Mouse (Mus musculus) gastrocnemius, postnatal 10 days (tissue): ENCODE results near the gene Cfap61. TPM values are rescaled to one million over a fixed set of nuclear protein-coding genes. Genes with fewer than 3 reads are reported as not detected.

Experiments
- DNase-seq: peaks from one replicate; pipeline ENCODE4 v3.0.0; 2021; ENCODE audit warnings: mixed read lengths
- total RNA-seq, 2 experiments: library from RNA; stranded (reverse); gene quantifications; 2 replicates each; pipeline ENCODE4 v1.2.3; 2021

Gene Cfap61
- total RNA-seq, 2 experiments from 2014 or later: 0.31 TPM; not detected in 1

GRCm38 (mm10) chr2:146221929-146222278 lies 287.3 kb downstream of the Cfap61 start:
- peak; percentile 16 for DNase-seq

DNA sequence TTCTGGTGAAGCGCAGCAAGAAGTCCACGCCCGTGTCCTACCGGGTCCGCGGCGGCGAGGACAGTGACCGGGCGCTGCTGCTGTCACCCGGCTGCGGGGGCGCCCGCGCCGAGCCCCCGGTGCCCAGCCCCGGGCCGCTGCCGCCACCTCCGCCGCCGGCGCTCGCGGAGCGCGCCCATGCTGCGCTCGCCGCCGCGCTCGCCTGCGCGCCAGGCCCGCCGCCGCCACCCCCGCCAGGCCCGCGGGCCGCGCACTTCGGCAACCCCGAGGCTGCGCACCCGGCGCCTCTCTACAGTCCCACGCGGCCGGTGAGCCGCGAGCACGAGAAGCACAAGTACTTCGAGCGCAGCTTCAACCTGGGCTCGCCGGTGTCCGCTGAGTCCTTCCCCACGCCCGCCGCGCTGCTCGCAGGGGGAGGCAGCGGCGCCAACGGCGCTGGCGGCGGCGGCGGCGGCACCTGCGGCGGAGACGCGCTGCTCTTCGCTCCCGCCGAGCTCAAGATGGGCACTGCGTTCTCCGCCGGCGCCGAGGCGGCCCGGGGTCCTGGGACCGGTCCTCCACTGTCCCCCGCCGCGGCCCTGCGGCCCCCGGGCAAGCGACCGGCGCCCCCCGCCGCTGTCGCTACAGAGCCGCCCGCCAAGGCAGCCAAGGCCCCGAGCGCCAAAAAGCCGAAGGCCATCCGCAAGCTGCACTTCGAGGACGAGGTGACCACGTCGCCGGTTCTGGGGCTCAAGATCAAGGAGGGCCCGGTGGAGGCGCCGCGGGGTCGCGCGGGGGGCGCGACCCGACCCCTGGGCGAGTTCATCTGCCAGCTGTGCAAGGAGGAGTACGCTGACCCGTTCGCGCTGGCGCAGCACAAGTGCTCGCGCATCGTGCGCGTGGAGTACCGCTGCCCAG lies 287.9 kb downstream of the Cfap61 start:
- peak; percentile 15 for DNase-seq

- peak; percentile 16 for DNase-seq
Observed at GRCm38 (mm10) chr2:146223176-146223905, 288.8 kb downstream of the Cfap61 start.

DNA sequence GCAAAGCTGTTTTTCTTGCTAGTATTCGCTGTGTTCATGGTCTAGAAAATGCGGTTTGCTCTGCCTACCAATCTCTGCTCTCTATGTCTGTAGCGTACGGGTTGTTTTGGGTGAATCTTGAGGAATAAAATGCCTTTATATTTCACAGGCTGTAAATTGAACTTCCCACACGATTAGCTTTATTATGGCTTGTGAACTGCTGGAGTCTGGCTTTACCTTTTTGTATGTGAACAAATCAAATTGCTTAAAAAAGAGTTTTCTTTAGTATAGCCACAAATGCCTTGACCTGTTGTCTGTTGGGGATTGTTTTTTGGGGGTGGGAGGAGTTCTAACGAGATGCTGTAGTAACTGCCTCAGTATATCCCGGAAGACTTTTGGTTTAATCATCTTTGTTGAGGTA lies 289.6 kb downstream of the Cfap61 start:
- no peak for DNase-seq

- DNase-seq: no peak
Observed at GRCm38 (mm10) chr2:146225818-146226217, 291.2 kb downstream of the Cfap61 start.

DNA sequence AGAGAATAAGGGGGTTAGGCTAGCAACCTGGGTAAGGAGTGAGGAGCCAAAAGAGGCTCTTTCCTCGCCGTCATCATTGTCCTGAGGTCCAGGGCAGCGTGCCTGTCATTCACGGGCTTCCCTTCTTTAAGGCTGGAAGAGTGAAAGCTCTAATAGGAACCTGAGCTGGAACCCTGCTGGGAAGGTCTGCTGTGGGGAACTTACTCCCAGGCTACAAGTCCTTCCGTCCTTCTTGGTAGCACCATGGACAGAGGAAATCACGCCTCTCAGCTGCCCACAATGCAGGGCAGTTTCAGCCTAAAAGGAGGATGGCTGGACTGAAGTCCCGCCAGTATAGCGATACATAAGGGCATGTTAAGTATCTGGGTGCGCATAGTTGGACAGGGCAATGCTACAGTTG lies 291.9 kb downstream of the Cfap61 start:
- peak; percentile 20 for DNase-seq

DNA sequence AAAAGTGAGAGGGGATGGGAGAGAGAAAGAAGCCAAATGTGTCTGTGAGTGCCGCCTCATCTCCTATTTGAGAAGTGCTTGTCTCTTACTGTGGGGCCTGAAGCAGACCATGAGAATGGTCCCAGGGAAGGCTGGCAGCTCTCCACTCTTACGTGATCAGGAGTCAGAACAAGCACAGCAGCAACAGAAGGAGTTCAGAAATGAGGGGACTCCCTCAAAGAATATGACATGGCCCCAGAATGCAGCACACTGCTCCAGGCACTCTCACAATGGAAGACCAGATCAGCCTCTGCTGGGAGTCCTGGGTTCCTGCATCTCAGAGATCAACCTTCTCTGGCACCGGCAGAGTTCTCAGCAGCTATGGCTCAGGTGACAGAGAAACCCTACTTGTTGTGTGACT lies 293.1 kb downstream of the Cfap61 start:
- DNase-seq: no peak

GRCm38 (mm10) chr2:146228435-146228834 lies 293.9 kb downstream of the Cfap61 start:
- DNase-seq: no peak

DNA sequence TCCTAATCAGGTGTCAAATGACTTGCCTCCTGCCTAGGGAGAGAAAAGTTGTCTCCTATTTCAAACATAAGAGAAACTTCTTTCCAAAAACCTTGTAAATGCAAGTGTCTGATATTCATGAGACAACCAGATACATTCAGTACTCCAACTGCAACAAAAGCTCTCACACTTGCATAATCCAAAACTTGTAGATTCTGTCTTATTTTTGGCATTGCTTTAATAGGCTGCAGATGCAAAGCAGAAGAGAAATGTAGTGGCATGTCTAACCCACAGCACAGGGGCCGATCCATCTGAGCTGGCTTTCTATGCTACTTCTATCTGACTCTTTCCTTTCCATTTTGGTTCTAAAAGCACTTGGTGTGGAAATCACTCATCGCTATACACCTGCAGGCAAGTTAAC lies 296.9 kb downstream of the Cfap61 start:
- no peak for DNase-seq

DNA sequence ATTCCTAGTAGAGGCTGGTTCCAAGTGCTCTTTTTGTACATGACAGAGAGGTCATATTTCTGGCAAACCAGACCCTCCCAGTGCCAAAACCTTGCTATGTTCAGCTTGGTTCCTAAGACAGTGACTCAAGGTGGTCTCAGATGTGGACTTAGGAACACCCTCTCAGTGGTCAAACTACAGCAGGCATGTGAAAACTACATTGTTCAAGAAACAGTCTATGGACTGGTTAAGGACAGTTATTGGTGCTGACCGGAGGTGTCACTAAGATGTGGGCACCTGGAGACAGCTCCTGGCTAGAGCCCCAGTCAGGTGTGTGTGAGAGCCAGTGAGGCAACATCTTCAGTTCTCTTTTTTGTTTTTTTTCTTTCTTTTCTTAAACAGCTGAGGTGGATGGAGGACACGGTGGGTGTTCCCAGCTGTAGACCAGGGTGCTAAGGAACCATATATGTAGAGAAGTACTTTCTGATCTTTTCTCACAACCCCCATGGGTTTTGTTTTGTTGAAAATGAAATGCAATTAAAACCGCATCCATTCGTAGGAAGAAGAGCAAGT lies 304.7 kb downstream of the Cfap61 start:
- DNase-seq: no peak

- DNase-seq: no peak
Observed at GRCm38 (mm10) chr2:146244049-146244448, 309.5 kb downstream of the Cfap61 start.

DNA sequence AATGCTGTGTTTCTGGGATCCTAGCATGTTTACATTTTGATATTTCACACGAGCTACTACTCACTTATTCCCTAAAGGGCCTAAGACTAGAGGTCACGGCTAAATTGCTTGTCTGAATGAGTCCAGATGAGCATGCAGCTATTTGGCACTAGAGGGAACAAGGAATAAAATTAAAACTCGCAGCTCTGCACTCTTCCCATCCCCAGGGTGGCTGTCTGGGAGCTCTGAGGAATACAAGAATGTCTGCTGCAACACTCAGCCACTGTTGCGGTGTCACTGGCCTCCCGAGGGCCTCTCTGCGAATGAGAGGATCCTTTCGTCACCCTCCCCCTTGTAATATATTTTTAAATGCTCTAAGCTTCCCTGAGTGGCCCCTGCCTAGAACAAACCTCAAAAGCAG lies 310.8 kb downstream of the Cfap61 start:
- no peak for DNase-seq

GRCm38 (mm10) chr2:146246409-146247075 lies 312.0 kb downstream of the Cfap61 start:
- no peak for DNase-seq

GRCm38 (mm10) chr2:146247576-146247975 lies 313.0 kb downstream of the Cfap61 start:
- DNase-seq: no peak

GRCm38 (mm10) chr2:146249033-146249432 lies 314.4 kb downstream of the Cfap61 start:
- no peak for DNase-seq

GRCm38 (mm10) chr2:146250236-146250904 lies 315.8 kb downstream of the Cfap61 start:
- DNase-seq: no peak

- DNase-seq: no peak
Observed at GRCm38 (mm10) chr2:146254387-146254786, 319.8 kb downstream of the Cfap61 start.

DNA sequence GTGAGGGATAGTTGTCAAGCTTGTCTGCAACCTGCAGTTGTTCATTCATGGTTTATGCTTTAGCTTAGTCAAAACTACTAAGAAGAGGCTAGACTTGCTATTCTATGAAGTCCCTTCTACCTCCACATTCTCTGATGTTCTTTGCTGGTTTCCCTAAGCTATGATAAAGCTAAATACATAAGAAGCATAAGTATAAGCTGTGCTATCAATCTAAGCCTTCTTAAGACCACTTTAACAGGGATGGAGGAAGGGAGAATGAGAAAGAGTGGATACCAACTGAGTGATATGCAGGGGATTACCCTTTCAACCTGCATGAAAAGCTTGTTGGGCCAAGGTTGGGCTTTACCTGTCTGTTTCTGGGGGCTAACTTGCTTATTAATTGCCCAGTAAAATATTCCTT lies 321.1 kb downstream of the Cfap61 start:
- DNase-seq: no peak

GRCm38 (mm10) chr2:146256321-146256875 lies 321.8 kb downstream of the Cfap61 start:
- peak; percentile 11 for DNase-seq

- no peak for DNase-seq
Observed at GRCm38 (mm10) chr2:146257037-146257436, 322.5 kb downstream of the Cfap61 start.

DNA sequence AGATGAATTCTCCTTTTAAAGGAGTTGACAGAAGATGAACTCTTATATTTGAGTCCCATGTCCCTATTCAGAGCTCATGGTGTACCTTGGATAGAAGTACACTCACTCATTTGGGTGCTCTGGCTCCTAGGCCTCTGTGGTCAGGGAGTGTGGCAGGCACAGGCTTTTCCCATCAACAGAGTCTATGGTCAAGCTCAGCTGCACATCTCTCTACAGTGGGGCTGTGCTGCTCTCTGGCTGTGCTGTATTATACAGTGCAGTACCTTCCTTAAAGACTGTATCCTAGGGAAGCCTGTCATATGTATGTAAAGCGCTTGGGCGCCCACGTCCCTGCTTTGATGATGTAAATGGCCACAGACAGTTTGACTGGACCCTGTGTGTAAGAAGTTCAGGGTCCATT lies 323.0 kb downstream of the Cfap61 start:
- no peak for DNase-seq
